Mouse (Mus musculus): ENCODE results near the gene Steap1.

The Steap1 gene

GRCm38 (mm10) chr5:5688228-5688627 is 60.9 kb downstream of the Steap1 start:
- in situ Hi-C loops (cut with MboI) = no loop called here

- in situ Hi-C loops (cut with MboI) = no loop called here
Measured at GRCm38 (mm10) chr5:5686973-5687372, 62.2 kb downstream of the Steap1 start.

All from mature B cell (primary cell).